Mouse (Mus musculus): ENCODE data around the gene Pcgf2.
A peak's percentile ranks its signal among the peaks of the same experiment; 100 is the strongest.
"Not testable (repeated sequence)": the region's sequence is repeated elsewhere in the genome, so short reads cannot be mapped to it uniquely, and the experiment has no call there.

Gene Pcgf2

DNA sequence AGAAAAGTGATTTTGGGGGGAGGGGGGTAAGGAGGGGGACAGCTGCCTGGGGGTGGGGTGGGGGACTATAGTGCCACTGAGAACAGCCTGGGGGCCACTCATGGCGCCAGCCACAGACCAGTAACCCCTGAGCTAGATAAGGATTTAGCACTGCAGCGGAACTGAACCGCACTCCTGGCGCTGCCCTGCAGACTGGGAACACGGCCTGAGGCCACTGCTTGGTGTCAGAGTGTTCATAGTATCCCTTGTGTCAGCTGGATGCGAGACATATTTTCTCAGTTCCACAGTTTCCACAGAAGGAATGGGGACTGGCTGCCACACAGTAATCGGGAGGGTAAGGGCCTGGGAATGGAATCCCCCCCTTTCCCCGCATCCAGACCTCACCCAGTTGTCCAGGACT, 15.7 kb upstream of the Pcgf2 start:
- DNase-seq, result no peak

DNA sequence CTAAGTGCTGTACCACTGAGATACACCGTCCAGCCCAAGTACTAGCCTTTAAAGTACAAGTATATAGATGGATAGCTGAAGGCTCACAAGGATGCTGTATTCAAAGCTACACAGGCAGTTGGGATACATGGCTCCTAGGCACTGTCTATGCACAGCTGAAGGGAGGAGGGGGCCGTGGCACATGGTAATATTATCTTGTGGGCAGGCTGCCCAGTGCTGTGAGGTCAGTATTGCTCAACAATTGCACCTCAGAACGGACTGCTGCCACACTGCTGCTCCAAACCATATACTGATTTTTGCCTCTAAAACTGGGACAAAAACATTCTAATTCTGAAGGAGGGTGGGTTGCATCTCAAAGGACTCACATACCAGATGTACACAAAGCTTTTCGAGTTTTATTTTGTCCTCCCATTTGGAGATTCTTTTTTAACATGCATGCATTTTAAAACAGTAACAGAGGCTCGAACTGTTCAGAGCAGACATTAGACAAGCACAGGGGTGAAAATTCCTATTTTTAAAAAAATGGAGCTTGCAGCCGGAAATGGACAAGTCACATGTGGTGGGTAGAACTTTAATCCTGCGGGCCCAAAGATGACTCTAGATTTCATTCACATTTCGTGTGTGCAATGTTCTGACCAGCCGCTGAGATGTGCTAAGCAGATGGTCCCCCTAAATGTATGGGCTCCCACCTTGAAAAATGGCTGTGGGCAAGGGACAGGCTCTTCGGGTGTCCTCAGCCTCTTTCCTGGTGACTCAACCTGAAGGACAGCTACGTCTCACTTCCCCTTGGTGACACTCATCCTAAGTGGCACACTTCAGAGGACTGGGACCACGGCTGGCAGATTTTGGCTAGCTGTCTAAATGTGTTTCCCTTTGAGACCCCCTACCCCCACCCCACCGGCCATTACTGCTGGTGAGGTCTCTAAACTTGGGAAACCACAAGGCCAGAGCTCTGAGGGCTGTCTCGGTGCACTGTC, 14.8 kb upstream of the Pcgf2 start:
- DNase-seq, result no peak

DNA sequence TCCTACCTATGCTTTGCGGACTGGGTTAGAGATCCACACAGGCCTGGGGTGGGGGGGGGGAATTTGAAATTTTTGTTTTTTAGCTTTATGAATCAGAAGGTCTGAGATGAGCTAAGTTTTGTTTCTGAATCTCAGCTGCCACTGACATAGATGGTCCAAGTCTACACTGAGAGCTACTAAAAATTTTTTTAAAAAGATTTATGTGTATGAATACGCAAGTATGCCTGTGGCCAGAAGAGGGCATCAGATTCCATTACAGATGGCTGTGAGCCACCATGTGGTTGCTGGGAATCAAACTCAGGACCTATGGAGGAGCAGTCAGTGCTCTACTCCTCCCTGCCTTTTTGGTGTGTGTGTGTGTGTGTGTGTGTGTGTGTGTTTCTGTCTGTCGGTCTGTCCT, 14.1 kb upstream of the Pcgf2 start:
- no peak for DNase-seq

DNA sequence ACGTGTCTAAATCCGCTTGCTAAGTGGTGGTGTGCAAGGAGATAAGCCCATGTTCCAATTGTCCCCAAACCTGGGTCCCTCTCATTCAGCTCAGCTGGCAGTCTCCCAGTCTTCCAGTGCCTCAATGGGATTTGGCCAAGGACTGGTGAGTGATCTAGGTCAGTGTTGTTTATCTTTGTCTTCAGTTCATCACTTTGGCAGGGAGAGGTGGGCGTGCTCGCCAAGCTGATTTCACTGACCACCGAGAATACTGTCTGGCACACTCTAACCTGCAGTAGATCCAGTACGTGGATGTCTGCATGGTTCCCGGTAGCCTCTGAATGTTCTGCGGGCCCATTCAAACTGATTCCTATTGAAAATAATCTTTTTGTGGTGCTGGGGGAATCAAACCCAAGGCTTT, 13.6 kb upstream of the Pcgf2 start:
- no peak for DNase-seq

DNA sequence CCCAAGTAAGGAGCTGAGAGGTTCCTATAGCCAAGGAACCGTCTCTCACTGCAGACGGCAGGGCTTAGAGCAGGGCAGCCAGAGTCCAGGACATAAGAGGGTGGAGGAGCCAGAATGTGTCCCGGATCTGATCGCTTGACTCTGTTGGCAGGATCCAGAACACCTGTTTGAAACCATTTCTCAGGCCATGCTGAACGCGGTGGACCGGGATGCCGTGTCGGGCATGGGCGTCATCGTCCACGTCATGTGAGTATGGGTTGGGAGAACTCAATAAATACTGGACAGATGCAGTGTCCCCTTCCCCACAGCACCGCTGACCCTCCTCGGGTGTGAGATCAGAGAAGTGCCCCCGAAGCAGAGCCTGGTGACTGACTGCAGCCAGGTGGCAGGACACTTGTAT, 12.0 kb upstream of the Pcgf2 start:
- DNase-seq, result no peak

DNA sequence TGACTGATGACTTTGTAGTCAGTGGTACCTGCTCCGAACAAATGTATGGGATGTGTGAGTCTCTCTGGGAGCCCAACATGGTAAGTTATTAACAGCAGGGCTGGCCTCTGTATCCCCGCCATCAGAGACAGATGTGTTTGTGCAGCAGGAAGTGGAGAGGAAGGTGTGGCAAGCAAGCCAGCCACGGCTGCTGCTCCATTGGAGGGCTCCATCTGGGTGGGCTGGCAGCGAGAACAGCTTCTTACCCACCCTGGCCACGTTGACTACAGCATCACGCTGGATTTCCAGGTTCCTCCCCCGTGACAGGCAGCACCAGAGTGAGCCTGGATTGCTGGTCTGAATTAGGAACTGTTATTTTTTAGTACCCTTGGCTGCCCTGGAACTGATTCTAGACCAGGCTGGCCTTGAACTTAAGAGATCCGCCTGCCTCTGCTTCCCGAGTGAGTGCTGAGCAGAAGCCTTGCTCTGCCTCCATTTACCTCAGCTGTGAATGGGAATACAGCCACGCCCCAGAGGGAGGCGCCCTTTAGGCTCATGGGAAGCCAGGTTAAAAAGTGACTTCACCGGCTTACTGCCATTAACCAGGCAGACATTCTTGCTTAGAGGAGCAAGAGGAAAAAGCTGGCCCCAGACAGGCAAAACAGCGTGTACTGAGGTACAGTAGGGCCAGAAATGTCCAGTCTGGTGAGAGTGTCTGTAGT, 11.1 kb upstream of the Pcgf2 start:
- peak; percentile 26 for DNase-seq

DNA sequence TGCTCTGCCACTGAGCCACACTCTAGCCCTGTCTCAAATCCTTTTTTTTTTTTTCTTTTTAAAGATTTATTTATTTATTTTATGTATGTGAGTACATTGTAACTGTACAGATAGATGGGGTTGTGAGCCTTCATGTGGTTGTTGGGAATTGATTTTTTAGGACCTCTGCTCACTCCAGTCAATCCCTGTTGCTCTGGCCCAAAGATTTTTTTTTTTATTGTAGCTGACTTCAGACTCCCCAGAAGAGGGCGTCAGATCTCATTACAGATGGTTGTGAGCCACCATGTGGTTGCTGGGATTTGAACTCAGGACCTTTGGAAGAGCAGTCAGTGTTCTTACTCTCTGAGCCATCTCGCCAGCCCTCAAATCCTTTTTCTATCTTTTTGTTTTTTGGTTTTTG, 9.8 kb upstream of the Pcgf2 start:
- not testable (repeated sequence) for DNase-seq

DNA sequence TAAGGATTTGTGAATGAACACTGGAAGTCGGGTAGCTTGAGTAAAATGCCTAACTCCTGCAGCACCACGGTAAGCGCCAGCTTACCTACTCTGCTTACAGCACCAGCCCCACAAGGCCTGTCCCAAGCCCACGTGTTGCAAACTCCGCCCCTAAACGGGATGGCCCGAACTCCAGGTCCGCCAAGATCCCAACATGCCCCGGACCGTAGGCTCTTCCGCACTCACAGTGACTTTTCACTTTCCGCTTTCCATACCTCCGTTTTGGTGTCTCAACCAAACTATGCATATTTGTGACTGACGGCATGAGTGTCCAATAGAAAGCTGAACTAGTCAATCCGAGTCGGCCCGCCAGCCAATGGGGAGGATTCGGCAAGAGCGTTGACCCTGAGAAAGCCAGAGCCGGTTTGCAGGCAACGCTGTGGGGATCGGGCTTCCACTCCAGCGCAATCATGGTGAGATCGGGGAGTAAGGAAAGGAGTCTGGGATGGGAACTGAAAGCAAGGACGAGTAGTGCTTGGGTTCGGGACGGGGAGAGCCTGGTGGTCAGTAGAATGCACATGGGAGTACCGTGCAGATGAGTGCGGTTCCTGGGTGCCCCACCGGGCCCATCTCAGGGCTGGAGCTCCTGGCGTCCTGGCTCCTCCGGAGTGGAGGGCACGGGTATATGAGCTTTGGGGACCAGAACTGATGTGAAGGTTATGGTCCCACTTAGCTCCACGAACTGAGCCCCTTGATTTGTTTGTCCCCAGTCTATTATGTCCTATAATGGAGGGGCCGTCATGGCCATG, 2.9 kb upstream of the Pcgf2 start, which contains the start of gene Psmb3:
Psmb3 (plus strand) TSS at position 361 of the 788 bp plus-strand sequence.
- peak; percentile 98 for DNase-seq

DNA sequence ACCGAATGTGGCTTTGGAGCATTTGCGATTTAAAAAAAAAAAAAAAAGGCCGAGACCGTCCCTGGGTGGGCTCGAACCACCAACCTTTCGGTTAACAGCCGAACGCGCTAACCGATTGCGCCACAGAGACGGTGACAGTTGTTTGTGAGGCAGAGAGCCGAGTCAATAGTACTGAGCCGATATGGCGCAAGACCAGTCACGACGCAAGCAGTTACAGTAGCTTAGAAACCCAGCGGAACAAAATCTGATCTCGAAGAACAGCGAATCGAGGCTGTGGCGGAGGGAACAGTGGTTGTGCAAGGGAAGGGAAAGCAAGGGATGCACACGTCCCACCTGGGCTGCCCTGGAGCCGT, 2.1 kb upstream of the Pcgf2 start:
- peak; percentile 88 for DNase-seq

DNA sequence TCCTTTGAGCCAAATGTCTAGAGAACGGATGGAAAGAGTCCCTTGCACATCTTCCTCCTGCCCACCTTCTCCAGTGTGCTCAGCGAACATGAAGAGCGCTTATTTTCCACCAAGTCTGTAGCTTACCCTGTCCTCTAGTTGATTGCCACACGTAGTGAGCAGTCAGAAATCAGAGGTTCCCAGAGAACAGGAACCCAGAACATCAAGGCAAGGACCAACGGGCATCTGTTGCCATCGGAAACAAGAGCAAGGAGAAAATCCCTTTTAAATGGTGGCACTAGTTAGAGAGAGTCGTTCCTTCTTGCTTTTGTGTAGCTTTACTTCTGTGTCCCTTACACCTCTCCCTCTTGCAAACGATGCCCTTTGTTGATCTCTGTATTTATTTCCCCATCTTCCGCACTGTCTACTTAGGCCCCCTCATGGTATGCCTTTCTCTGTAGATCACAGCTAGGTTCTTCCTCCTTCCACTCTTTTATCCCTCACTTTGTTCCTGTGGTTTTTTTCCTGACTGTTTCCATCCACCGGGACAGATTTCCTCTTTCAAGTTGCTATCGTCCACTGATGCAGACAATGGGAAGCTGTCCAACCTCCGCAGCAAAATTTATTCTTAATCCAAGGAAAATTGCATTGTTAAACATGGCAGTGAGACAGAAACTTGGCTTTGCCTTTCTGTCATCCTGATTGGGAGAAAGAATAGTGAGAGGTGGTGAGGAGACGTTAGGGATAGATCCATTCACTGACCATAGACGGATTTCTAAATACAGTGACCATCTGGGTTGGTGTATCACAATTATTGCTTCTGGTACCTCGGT, 1.5 kb upstream of the Pcgf2 start:
- no peak for DNase-seq

DNA sequence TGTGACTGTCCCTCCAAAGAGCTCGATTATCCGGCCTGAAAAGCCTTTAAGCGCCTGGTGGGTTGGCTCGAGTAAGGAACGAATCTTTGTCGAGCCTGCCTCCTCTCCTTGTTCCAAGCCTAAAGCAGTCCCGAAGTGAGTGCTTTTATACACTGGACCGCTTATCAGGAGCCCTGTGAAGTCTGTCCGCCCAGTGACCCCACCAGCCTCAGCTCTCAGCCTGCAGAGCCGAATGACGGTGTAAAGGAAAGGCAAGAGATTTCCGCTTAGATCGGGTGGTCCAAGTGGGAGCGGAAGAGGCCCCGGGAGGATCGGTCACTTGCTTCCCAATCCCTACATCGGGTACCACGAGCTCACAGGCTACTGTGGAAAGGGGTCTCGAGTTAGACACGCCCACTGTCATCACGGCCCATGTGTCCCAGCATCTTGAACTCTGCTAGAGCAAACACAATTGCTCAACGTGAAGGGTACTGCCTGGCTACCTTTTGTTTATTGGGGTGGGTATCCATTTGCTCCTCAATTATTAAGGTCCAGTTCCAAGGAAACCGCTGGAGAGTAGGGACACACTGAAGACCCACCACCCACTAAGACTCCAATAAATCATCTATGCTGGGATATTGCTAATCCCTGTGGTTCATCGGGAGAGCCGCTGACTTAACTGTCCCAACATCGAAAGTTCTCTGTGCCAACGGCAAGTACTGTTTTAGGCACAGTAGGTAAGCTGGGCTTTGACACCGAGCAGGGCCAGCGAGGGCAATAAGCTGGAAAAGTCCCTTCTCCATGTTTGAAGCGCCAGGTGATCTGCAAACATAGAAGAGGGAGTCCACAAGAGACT, 666 bp upstream of the Pcgf2 start:
- DNase-seq, result no peak

DNA sequence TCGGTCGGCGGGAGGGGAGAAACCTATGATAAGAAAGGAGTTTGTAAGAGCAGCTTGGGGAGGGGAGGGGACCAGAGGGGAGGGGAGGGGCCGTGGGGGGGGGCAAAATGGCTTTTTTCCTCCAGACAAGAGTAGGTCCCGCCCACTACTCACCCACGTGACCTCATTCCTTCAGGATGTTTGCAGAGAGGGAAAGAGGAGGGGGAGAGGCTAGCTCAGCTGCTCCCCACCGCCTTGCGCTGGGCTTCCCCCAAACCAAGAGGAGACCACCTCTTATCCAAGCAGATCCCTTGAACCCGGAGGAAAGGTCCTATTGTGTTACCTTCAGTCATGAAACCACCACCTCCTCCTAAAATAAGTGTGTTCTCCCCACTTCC, 683 bp downstream of the Pcgf2 start:
- peak; percentile 26 for DNase-seq

DNA sequence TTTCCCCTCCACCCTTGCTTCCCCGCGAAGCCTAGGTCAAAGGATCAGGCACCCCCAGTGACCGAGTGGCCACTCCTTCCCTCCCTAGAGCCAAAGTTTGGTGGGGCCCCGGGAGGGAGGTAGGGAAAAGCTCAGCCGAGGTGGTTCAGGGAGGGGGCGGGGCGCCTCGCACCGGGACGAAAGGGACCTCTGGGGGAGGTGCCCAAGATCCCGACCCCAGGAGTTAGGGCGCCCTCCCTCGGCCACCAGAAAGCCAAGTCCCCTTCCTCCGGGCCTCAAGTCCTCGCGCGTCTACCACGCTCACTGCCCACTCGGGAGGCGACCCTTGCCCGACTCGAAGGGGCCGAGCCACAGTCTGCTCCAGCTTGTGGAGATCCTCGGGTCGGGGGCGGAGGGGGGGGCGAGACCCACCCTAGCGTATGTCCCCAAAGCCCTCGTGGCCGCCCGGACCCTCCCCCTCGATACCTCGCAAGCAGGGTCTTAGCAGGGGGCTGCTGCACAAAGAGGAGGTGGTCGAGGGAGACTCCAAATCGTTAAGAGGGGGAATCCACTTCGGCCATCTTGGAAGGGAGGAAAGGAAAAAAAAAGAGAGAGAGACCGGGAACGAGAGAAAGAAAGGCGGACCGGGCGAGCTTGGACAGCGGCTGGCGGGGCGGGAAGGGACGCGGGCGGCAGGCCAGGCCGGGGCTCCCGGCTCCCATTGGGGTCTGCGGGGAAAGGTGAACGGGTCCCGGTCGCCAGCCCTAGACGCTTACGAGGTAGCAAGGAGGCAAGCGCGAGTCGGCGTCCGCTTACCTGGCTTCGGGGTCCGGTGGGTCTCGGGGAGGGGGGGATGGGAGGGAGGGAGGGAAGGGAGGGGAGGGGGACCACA, 1.3 kb downstream of the Pcgf2 start:
- peak; percentile 57 for DNase-seq

DNA sequence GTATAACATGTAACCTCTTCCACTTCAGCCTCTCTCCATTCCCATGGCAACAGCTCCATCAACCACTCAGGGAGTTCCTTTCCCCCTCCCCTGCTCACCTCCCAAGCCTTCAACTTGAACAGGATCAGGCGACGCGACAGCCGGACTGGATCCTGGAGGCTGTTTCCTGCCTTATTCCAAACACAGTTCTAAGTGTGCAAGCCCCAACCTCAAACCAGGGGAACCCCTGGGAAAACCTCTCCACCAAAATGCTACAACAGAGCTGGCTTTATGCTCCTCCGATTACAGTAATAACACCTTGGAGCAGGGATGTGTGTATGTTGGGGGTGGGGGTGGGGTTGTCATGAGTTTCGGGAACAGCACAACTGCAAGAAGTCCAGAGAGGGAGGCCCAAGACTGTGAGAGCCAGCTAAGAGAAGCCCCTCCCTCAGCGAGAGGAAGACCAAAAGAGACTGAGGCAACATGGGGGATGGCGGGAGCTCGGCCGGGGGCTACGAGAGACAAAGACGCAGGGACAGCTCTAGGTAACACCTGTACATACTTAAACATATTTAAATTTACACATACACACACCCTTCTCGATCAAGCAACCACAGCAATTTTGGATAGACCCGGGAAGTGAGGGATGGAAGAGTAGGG, 2.3 kb downstream of the Pcgf2 start:
- DNase-seq, result no peak

DNA sequence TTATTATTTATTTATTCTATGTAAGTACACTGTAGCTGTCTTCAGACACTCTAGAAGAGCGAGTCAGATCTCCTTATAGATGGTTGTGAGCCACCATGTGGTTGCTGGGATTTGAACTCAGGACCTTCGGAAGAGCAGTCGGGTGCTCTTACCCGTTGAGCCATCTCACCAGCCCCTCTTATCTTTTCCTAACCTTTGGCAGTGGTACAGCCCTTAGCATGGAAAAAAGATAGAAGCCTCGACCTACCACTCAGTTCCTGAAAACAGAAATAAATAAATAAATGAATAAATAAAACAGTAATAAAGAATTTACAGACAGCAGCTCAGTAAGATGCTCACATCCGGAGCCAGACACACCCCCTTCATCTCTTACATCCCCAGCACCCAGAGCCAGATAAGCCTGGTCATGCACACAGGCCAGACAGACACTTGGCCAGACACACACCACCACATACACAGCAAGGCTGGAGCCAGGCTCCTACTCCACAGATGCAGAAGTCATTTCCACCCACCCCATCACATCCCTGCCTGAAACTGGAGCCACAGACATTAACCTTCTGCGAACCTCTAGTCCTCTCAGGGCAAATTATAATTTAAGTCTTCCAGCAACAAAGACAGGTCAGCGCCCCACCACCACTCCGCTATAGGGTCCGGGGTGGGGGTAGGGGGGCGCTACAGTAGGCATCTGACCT, 3.0 kb downstream of the Pcgf2 start:
- no peak for DNase-seq

DNA sequence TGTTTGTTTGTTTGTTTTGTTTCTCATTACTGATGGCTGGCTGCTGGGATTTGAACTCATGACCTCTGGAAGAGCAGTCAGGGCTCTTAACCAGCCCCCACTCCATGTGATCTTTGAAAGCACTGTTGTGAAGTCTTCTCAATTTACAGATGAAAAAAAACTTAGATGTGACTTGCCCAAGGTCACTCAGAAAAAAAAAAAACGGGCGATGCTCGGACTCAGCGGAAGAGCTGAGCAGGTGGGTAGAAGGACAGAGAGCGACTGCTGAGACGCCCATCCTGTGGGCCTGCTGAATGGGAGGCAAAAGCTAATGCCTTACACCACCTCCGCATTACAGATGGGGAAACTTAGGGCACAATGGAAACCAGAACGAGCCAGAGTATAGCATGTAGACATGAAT, 3.6 kb downstream of the Pcgf2 start:
- no peak for DNase-seq

DNA sequence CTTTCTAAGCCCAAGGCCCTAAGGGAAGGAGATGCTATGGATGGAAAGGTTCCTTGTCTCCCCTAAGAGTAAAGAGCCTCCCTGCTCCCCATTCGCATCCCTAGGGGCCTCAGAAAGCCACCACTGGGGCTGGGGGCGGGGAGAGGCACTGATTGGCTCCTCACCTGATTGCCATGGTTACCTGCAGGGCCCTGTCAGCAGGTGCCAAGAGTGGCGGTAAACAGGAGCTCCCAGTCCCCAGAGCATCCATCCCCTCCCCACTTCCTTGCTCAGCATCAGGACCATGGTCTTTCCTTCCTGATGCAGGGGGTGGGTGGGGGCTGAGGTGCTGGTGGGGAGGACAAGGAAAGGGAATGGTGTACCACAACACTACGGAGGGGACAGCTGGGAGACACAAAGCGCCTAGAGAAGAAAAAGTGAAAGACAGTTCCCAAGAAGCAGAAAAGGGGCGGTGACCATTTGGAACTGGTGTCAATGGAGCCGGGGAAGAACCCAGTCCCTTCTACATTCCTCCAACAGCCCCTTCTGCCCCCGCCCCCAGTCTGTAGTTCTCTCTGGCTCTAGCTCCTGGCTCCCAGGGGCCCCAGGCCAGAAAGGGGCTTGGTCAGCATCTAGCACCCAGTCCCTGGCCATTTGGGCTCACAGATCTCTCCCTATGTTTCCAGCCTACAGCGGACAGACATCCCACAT, 4.4 kb downstream of the Pcgf2 start:
- DNase-seq, result no peak

DNA sequence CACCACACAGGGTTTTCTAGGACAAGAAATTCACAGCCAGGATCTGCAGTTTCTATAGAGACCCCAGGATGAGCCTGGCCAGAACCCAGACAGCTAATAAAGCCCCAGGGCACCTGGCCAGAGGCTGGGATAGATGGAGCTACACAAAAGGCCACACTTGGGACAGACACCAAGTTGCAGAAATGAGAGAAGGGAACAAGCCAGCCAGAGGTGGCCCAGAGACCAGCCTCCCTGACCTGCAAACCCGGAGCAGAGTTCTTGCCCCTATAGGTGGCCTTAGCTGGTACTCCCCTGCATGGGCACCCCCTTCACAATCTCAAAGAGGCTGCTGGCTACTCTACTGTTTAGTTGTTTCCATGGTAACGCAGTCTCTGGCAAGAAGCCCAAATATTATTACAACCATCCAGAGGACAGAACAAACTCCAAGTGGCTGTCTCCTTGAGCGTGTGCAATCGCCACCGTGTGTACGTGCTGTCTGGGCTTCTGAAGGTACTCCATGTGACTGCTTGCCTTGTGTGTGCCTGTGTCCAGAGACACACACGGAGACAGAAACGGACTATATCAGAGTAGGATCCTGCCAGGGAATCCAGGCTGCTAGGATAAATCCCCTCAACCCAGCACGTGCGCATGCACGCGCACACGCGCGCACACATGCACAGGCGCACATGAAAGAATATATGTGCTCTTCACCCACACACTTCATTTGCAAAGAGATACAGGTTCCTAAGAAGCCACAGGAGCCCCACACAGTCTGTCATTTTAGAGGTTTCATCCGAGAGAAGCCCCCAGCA, 5.2 kb downstream of the Pcgf2 start:
- no peak for DNase-seq
